Mouse (Mus musculus) olfactory bulb, adult 2 months (tissue): ENCODE data around the gene Ndufc1.

ENCODE experiments used
- CTCF ChIP-seq: fragments of 200-500 bp; IDR thresholded peaks from 2 replicates; pipeline ENCODE4 v1.5.1; 2012; ENCODE audit warnings: low read depth, mild to moderate bottlenecking, low read length, moderate library complexity; ENCODE audit not compliant: insufficient read depth
- POLR2A ChIP-seq: fragments of 200-500 bp; IDR thresholded peaks from 2 replicates; pipeline ENCODE4 v1.6.1; 2012; ENCODE audit warnings: mild to moderate bottlenecking, low read depth, low read length, moderate library complexity; ENCODE audit not compliant: insufficient read depth

DNA sequence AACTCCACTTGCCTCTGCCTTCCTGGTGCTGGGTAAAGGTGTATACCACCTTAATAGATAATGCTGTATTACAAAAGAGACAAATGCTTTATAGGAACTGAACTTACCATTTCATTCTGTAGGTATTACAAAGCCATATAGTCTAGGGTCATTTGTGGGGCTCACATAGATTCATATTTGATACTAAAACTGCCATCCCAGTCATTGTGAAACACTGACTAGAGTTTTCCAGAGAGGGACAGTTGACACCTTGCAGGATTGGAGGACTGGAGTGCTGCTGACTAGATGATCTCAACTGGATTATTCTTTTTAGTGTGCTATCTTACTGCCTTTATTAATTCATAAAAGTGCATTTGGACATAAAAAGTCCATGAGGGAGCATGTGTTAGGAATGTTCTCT, 16.6 kb upstream of the Ndufc1 start:
- TF ChIP-seq POLR2A (no peak), CTCF (no peak)
